Mouse (Mus musculus) large intestine, adult 2 months (tissue): ENCODE results near the gene Gar1. TPM values are rescaled to one million over a fixed set of nuclear protein-coding genes. Genes with fewer than 3 reads are reported as not detected.

ENCODE experiments used
- DNase-seq: peaks from one replicate; pipeline ENCODE4 v3.0.0-alpha.2; 2012; ENCODE audit warnings: low read depth, low spot score
- WGBS: fragments of 180-500 bp; shearing (Covaris S2); methylation state at CpG from one replicate; pipeline ENCODE4 v1.1.7; 2018; 5-methylcytosine and 5-hydroxymethylcytosine counted together
- polyA plus RNA-seq: library from polyadenylated mRNA; depleted of rRNA; stranded (reverse); fragments of >200 nt; gene quantifications from 2 replicates; pipeline ENCODE4 v1.2.3, GENCODE M21; 2012; rRNA removed

Gene Gar1
- polyA plus RNA-seq, 1 experiment, result 26.0 TPM

- WGBS, result 80% methylated on average over 8 of the region's 8 CpGs
- DNase-seq, result no peak
Measured at GRCm38 (mm10) chr3:129821736-129822135, 9.5 kb downstream of the Gar1 start.

- no peak for DNase-seq
- 34% methylated on average over 9 of the region's 9 CpGs for WGBS
Measured at GRCm38 (mm10) chr3:129820847-129821246, 10.3 kb downstream of the Gar1 start.

- no peak for DNase-seq
- 38% methylated on average over 10 of the region's 10 CpGs for WGBS
Measured at GRCm38 (mm10) chr3:129803765-129804164, 27.4 kb downstream of the Gar1 start, which contains the start of gene Lrit3. Gene Lrit3 (minus strand): TSS chr3:129804030.

- 30% methylated on average over 2 of the region's 2 CpGs for WGBS
- DNase-seq, result no peak
Measured at GRCm38 (mm10) chr3:129799011-129799410, 32.2 kb downstream of the Gar1 start.

GRCm38 (mm10) chr3:129798551-129798950 is 32.6 kb downstream of the Gar1 start:
- DNase-seq, result no peak
- 89% methylated on average over 11 of the region's 11 CpGs for WGBS

- 42% methylated on average over 5 of the region's 5 CpGs for WGBS
Measured at GRCm38 (mm10) chr3:129797341-129797740, 33.9 kb downstream of the Gar1 start.

GRCm38 (mm10) chr3:129793801-129794200 is 37.4 kb downstream of the Gar1 start:
- WGBS, result 77% methylated on average over 5 of the region's 5 CpGs
- no peak for DNase-seq

More at GRCm38 (mm10) chr3:129797341-129797740, 33.9 kb downstream of the Gar1 start:
- DNase-seq, result no peak

GRCm38 (mm10) chr3:129782746-129783145 is 48.5 kb downstream of the Gar1 start:
- no peak for DNase-seq
- WGBS, result 88% methylated on average over 3 of the region's 3 CpGs

GRCm38 (mm10) chr3:129781435-129781834 is 49.8 kb downstream of the Gar1 start:
- 73% methylated on average over 10 of the region's 10 CpGs for WGBS
- no peak for DNase-seq

Other genes starting within 250 kb of the Gar1 start
- gene Egf, start 76.1 kb downstream of the Gar1 start, polyA plus RNA-seq, result 1.2 and 1.6 TPM in 2 replicates
- 0.02 TPM in 1 of 2 replicates, not detected in the other for gene Lrit3, start 27.4 kb downstream of the Gar1 start, polyA plus RNA-seq
- gene Rrh, start 8.8 kb downstream of the Gar1 start, polyA plus RNA-seq, result not detected in 2 replicates
- 3.4 and 3.9 TPM in 2 replicates for gene Cfi, start 4.5 kb upstream of the Gar1 start, polyA plus RNA-seq
- 17.2 and 20.1 TPM in 2 replicates for gene Pla2g12a, start 47.2 kb upstream of the Gar1 start, polyA plus RNA-seq
- 34.1 and 99.1 TPM in 2 replicates for gene Casp6, start 70.0 kb upstream of the Gar1 start, polyA plus RNA-seq
- 2.2 and 2.9 TPM in 2 replicates for gene Mcub, start 138.8 kb upstream of the Gar1 start, polyA plus RNA-seq
- 27.0 and 41.3 TPM in 2 replicates for gene Sec24b, start 230.2 kb upstream of the Gar1 start, polyA plus RNA-seq